24 mouse cellular contexts compared by ENCODE assay signal in genomic region chr2:31431477-31431876, GRCm38 (mm10). TPM values are rescaled to one million over a fixed set of nuclear protein-coding genes. Genes with fewer than 3 reads are reported as not detected.
DNase-seq lines count a peak whose midpoint lies in the region; ATAC-seq lines count a peak whose summit lies in the region.
"Had no signal": no experiment of that assay in that cellular context is flagged by ENCODE, and none has a peak within 500 bp of the region (broad histone marks: within the 10 kb centered on the region; RNA-seq: fewer than 3 reads in every experiment).

No protein-coding gene starts in this region.

- no peak overlapping the region for H3K4me2 ChIP-seq in forebrain, embryonic 14.5 days (ENCODE audit: low read length)
- H3K4me2 ChIP-seq in forebrain, embryonic 11.5 days (ENCODE audit: low read depth, low read length, severe bottlenecking), result no peak overlapping the region
- H3K4me2 ChIP-seq in lung, embryonic 16.5 days (ENCODE audit: low read depth, low read length), result no peak overlapping the region
- H3K4me2 ChIP-seq: heart, embryonic 15.5 days; limb, embryonic 15.5 days; liver, embryonic 15.5 days; midbrain, embryonic 12.5 days; stomach, embryonic 15.5 days had no signal

- H3K27ac ChIP-seq in forebrain, embryonic 14.5 days (ENCODE audit: low read depth, low read length), result no peak overlapping the region
- no peak overlapping the region for H3K27ac ChIP-seq in forebrain, embryonic 11.5 days (ENCODE audit: low read depth, low read length)
- H3K27ac ChIP-seq in lung, embryonic 16.5 days (ENCODE audit: low read length), result no peak overlapping the region
- H3K27ac ChIP-seq: heart, embryonic 15.5 days; layer of hippocampus, adult 2 months; limb, embryonic 15.5 days; liver, embryonic 15.5 days; midbrain, embryonic 12.5 days; stomach, embryonic 15.5 days had no signal

- peak; percentile 56 for DNase-seq in forebrain, embryonic 14.5 days (ENCODE audit: low spot score)
- no peak for DNase-seq in forebrain, embryonic 11.5 days (ENCODE audit: low spot score)
- DNase-seq in heart, postnatal 4 days, result peak; percentile 46
- no peak for DNase-seq in heart, adult 18-20 months
- no peak for DNase-seq in lung, postnatal 25 days (ENCODE audit: low spot score)
- peak; percentile 40 for DNase-seq in MN1 (ENCODE audit: low spot score)
- no peak for DNase-seq in adrenal gland, postnatal 10 days
- DNase-seq: adrenal gland, postnatal 36 days; cerebellum, adult 2 months; heart, adult 11 months; kidney, adult 2 months; kidney, postnatal 14 days; layer of hippocampus, postnatal 36 days; right cerebral cortex, postnatal 14 days; thymus, adult 18-20 months had no signal

- 52% methylated on average over 5 of the region's 5 CpGs for WGBS in forebrain, embryonic 14.5 days
- 90% methylated on average over 5 of the region's 5 CpGs for WGBS in forebrain, embryonic 11.5 days
- WGBS in lung, embryonic 16.5 days, result 54% methylated on average over 5 of the region's 5 CpGs

- H3K36me3 ChIP-seq in forebrain, embryonic 14.5 days (ENCODE audit: control insufficient read depth, insufficient read depth, low read length), result no peaks in the 10 kb centered on the region
- no peaks in the 10 kb centered on the region for H3K36me3 ChIP-seq in forebrain, embryonic 11.5 days (ENCODE audit: control insufficient read depth, insufficient read depth, low read length)
- H3K36me3 ChIP-seq in lung, embryonic 16.5 days (ENCODE audit: control insufficient read depth, insufficient read depth, low read length), result no peaks in the 10 kb centered on the region
- H3K36me3 ChIP-seq: G1E; heart, embryonic 15.5 days; limb, embryonic 15.5 days; liver, embryonic 15.5 days; midbrain, embryonic 12.5 days; stomach, embryonic 15.5 days had no signal

- no peaks in the 10 kb centered on the region for H3K4me1 ChIP-seq in forebrain, embryonic 14.5 days (ENCODE audit: control insufficient read depth, insufficient read depth, low read length)
- H3K4me1 ChIP-seq in forebrain, embryonic 11.5 days (replicated peaks; ENCODE audit: control insufficient read depth, insufficient read depth, low read length), result no peaks in the 10 kb centered on the region
- no peaks in the 10 kb centered on the region for H3K4me1 ChIP-seq in lung, embryonic 16.5 days (replicated peaks; ENCODE audit: control insufficient read depth, insufficient read depth, low read length)
- H3K4me1 ChIP-seq: limb, embryonic 15.5 days; midbrain, embryonic 12.5 days; stomach, embryonic 15.5 days had no signal

- no peaks in the 10 kb centered on the region for H3K9me3 ChIP-seq in forebrain, embryonic 14.5 days (replicated peaks; ENCODE audit: control insufficient read depth, low read length)
- no peaks in the 10 kb centered on the region for H3K9me3 ChIP-seq in forebrain, embryonic 11.5 days (ENCODE audit: control insufficient read depth, low read length)
- no peaks in the 10 kb centered on the region for H3K9me3 ChIP-seq in lung, embryonic 16.5 days (ENCODE audit: control insufficient read depth, low read length)
- H3K9me3 ChIP-seq: G1E; heart, embryonic 15.5 days; limb, embryonic 15.5 days; liver, embryonic 15.5 days; midbrain, embryonic 12.5 days; stomach, embryonic 15.5 days had no signal

- H3K27me3 ChIP-seq in forebrain, embryonic 14.5 days (replicated peaks; ENCODE audit: control insufficient read depth, insufficient read depth, low read length), result no peaks in the 10 kb centered on the region
- no peaks in the 10 kb centered on the region for H3K27me3 ChIP-seq in forebrain, embryonic 11.5 days (ENCODE audit: control insufficient read depth, insufficient read depth, low read length)
- no peaks in the 10 kb centered on the region for H3K27me3 ChIP-seq in lung, embryonic 16.5 days (ENCODE audit: control insufficient read depth, insufficient read depth, low read depth, low read length)
- H3K27me3 ChIP-seq: liver, embryonic 15.5 days; stomach, embryonic 15.5 days had no signal

- no peak overlapping the region for H3K9ac ChIP-seq in forebrain, embryonic 14.5 days (ENCODE audit: low read length)
- no peak overlapping the region for H3K9ac ChIP-seq in forebrain, embryonic 11.5 days (ENCODE audit: low read length)
- H3K9ac ChIP-seq in lung, embryonic 16.5 days (ENCODE audit: low read length), result no peak overlapping the region
- H3K9ac ChIP-seq: heart, embryonic 15.5 days; limb, embryonic 15.5 days; liver, embryonic 15.5 days; midbrain, embryonic 12.5 days; stomach, embryonic 15.5 days had no signal

- peak; percentile 67 for ATAC-seq in forebrain, embryonic 14.5 days
- ATAC-seq in forebrain, embryonic 11.5 days (replicated peaks; ENCODE audit: low FRiP score), result no peak
- peak; percentile 27; the same call in 1 of the 2 replicates for ATAC-seq in lung, embryonic 16.5 days (ENCODE audit: low read depth)

- no peak overlapping the region for H3K4me3 ChIP-seq in forebrain, embryonic 14.5 days (ENCODE audit: low read depth, low read length)
- no peak overlapping the region for H3K4me3 ChIP-seq in forebrain, embryonic 11.5 days (ENCODE audit: low read depth, low read length)
- no peak overlapping the region for H3K4me3 ChIP-seq in lung, embryonic 16.5 days (ENCODE audit: low read length)
- H3K4me3 ChIP-seq: heart, embryonic 15.5 days; layer of hippocampus, adult 2 months; limb, embryonic 15.5 days; liver, embryonic 15.5 days; midbrain, embryonic 12.5 days; myocyte; stomach, embryonic 15.5 days had no signal

RNA-seq across cellular contexts. Expression of gene Ass1, which starts 38.5 kb away (rescaled TPM):
- 6.3 and 6.9 TPM in 2 replicates for polyA plus RNA-seq in forebrain, embryonic 14.5 days (2014; fragmentation: Nextera tagmentation; extraction: Ambion mirVana)
- 3.3 and 6.8 TPM in 2 replicates for polyA plus RNA-seq in forebrain, embryonic 11.5 days (2014; fragmentation: Nextera tagmentation; extraction: Ambion mirVana)
- total RNA-seq in heart, postnatal 4 days (2021), result 1 to 10 TPM; 4.9 to 6.6 TPM
- total RNA-seq in heart, adult 18-20 months (2021), result 1 to 10 TPM; 5.2 to 7.6 TPM
- polyA plus RNA-seq in lung, embryonic 16.5 days (2015; fragmentation: Nextera tagmentation; extraction: Ambion mirVana), result 72.0 and 91.8 TPM in 2 replicates
- 100 to 1,000 TPM in 1 of 2 experiments, 10 to 100 TPM in 1; 61.2 to 175 TPM for total RNA-seq in adrenal gland, postnatal 10 days (2021)
- total RNA-seq: G1E had no signal
- polyA plus RNA-seq: G1E had no signal

Comparison
In these comparisons a context has a peak if more than half of its experiments do, and no peak if none do; other contexts are left out.
1. DNase-seq: peak in forebrain, embryonic 14.5 days (single experiment), heart, postnatal 4 days (single experiment) and MN1 (single experiment); none in forebrain, embryonic 11.5 days (single experiment), heart, adult 18-20 months (0 of 2), lung, postnatal 25 days (single experiment) and adrenal gland, postnatal 10 days (single experiment).
2. RNA of gene Ass1, which starts 38.5 kb away (total RNA-seq): 61.2 to 175 TPM in adrenal gland, postnatal 10 days; 5.2 to 7.6 TPM in heart, adult 18-20 months and 4.9 to 6.6 TPM in heart, postnatal 4 days; every median in the first group is over 4 times any median in the second.